Mouse (Mus musculus): Measurements from ENCODE around the gene Pdcd5. TPM values are rescaled to one million over a fixed set of nuclear protein-coding genes. Genes with fewer than 3 reads are reported as not detected.
A peak's percentile ranks its signal among the peaks of the same experiment; 100 is the strongest.

Pdcd5 gene
- 10 to 100 TPM; 53.4 to 59.6 (median 54.9) TPM for total RNA-seq (2022)

DNA sequence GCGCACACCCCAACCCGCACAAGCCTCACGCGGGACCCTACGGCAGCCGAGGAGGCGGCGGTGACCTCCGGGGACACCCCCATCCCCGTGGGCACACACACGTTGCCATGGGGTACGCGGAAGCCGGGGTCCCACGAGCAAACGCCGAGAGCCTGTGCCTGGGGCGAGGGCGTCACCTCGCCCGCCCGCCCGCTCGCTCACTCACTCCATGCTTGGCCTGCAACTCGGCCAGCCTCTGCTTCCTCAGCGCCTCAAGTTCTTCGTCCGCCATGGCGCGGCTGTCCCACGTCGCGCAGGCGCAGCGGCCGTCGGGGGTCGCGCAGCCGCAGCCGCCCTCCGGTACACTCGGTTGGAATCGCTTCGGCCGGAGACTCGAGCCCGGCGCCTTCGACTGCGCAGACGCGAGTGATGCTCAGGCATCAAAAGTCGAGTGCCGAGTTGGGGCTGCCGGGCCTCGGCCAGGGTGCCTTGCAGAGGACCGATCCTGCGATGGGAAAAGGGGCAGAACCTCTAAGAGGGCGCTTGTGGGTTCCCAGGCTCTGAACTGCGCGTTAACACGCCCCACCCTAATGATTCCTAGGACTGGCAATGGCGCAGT lies at the start of gene Pdcd5:
Gene Pdcd5, minus strand, starts transcription at position 421 of the 598 bp plus-strand sequence.
- DNase-seq (ENCODE audit: low spot score in 2 of 2), result peak; percentile 93 to 98

DNA sequence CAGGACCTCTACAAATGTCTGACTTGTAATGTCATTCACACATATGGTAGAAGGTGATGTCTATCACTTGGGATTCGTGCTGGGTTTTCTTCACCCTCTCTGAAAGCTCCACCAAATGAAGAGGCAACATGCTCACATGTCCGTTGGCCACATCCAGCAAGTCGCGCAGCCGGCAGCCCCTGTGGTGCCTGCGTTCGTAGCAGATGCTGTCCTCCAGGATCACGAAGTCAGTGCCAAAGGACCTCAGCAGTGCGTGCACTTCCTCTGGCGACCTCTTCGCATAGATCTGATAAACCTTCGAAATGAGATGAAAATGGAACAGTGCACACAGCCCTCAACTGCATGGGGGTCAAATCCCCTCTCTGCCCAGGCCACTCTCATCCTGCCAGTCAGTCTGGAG lies 45.3 kb upstream of the Pdcd5 start:
- DNase-seq (ENCODE audit: low spot score in 2 of 2), result no peak

DNA sequence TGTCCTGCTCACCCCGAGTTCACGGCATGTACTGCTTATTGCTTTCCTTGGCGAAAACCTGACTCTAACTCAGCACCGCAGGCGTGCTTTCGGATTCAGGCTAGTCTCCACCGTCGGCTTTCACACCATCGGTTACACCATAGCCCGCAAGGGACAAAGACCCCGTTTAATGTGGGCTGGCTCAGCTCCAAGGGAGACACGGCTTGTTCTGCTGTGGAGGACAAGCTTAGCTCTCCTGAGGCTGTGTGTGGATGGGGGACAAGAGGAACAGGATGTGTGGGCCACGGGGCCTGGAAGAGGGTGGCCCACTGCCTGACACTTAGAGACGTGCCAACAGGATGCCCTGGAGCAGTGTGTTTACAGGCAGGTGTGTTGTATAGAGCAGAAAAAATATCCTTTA lies 44.8 kb upstream of the Pdcd5 start:
- no peak for DNase-seq (ENCODE audit: low spot score in 2 of 2)

DNA sequence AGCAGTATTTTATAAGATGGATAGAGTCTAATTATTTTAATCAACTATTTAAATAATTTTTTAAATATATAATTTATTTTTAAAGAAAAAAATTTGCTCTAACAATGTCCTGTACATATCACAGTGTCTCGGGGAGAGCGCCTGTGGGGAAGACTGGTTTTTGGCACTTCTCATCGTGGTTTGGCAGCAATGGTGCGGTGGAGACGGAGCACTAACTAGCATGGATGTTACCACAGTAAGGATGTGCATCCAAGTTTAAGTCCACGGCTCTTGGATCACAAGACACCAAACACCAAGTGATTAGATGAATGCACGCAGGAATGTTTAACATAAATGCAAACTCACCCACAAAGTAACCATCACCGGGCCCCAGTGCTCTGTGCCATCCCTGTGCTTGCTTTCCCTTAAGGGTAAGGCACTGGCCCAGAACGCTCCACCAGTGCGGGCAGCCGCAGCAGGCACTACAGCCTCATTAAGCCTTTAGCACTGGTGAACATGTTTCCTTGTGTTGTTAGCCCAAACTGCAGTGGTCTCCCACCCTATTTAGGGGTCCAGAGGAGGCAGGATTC lies 41.5 kb upstream of the Pdcd5 start:
- DNase-seq (ENCODE audit: low spot score in 2 of 2), result no peak

DNA sequence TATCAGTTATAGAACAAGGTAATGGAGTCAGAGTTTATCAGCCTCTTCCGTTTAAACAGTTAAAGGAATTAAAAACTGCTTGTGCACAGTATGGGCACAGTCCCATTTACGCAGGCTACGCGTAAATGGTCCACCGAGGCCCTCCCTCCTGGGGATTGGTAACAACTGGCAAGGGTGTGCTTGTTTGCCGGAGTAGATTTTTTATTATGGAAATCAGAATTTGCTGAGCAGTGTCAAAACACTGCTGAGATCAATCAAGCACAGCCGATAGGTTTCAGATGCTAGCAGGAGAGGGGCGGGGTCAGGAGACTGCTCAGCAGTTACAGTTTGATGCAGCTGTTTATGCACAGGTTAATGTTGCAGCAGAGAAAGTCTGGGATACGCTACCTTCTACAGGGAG lies 41.0 kb upstream of the Pdcd5 start:
- DNase-seq (ENCODE audit: low spot score in 2 of 2), result no peak

DNA sequence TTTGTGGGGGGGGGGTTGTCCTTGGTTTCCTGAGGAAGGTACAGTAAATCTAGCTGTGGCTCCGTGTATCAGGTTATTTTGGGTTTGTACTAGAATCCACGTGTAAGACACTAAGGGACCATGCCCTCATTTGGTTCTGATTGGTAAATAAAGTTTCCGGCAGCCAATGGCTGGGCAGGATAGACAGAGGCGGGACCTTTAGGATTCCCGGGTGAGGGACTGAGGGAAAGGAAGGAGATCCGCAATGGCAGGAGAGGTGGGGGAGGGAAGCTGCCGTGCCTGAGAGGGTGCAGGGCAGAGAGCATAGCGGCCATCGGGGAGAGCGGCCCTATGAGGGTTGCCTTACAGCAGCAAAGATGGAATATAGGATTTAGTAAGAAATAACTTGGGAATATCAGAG lies 39.9 kb upstream of the Pdcd5 start:
- DNase-seq (ENCODE audit: low spot score in 2 of 2), result no peak

DNA sequence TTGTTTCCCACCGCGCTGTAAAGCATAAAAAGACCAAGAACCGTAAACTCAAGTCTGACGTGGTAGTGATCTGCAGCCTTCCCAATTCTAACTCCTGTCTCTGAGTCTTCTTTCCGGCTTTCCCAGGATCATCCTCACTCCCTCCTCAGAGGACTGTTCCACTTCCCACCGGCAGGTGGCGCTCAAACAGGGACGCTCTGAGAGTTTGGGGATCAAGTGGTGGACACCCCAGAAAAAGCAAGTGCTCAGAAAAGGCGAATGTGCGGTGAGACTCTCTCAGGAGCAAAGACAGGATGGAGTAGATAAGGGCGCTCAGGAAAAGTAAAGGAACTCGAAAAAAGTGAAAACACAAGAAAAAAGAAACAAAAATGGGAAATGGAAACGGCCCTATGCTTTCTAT lies 39.4 kb upstream of the Pdcd5 start:
- DNase-seq (ENCODE audit: low spot score in 2 of 2), result peak in 1 of 2 experiments; percentile 42

DNA sequence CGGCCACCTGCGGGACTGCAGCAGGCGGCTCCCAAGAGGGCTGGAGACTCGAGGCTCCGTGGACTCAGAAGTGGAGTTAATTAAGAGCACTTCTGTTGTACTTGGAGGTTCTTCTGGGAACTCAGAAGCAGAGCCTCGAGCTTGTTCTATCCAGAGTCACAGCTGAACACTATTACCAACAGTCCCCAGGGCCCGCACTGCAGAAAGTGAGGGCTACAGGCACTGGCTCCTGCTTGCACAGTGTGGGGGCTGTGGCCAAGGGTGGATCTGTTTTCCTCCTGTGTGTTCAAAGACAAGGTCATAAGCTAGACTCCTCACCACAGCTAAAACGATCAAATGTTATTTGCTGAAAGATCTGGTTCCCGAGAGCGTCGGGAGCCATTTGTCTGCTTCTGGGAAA lies 38.9 kb upstream of the Pdcd5 start:
- DNase-seq (ENCODE audit: low spot score in 2 of 2), result no peak

DNA sequence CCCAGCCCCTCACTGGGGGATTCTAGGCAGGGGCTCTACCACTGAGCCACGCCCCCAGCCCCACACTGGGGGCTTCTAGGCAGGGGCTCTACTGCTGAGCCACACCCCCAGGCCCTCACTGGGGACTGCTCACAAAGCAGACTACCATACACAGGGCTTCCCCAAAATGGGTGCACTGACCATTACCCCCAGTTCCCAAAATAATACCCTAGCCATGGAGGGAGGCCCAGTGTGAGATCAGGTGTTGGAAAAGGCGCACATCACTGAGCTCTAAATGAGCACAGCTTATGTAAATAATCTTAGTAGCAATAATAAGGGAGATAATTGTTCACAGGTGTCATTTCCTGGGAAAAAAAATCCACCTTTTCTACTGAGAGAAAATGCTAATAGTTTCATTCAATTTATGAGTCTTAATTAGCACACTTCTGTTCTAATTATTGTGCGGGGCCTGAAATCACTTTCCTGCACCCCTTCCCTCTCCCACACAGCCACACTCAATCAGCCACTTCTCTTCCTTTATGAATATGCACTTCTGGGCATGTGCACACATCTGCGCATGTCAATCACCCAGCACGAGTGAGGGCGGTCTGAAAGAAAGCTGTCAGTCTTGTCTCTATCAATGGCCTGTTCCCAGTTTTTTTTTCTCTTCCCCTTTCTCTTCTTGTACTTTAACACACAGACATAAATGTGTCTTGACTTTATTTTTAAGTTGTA lies 36.2 kb upstream of the Pdcd5 start:
- DNase-seq (ENCODE audit: low spot score in 2 of 2), result no peak

DNA sequence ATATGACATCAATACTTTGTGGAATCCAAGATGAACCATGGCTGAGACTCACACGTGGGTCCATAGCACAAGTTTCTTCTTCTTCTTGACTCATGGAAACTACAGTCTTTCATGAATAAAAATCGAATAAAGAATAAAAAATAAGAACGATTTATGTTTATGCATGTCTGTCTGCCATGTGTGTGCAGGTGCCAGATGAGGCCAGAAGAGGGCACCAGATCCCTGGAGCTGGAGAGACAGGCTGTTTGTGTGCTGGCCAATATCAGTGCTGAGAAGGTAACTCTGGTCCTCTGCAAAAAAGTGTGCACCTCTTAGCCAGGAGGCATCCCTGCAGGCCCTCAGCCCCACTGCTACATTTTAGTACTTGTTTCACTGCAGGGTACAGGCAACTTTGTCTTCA lies 34.2 kb upstream of the Pdcd5 start:
- DNase-seq (ENCODE audit: low spot score in 2 of 2), result no peak

DNA sequence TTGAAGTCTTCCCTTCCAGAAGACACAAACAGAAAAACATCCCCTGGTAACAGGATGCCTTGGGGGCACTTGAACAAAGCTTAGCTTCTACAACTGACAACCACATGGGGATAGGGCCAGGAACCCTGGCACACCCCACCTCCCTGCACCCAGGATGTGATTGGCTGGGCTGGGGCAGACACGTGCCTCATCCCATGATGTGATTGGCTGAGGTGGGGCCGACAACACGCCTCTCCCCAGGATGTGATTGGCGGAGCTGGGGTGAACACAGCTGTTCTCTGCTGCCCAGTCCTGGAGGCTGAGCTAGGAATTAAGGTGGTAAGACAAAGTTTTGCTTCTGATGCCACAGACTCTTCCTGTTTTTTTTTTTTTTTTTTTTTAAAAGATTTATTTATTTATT lies 31.7 kb upstream of the Pdcd5 start:
- no peak for DNase-seq (ENCODE audit: low spot score in 2 of 2)

DNA sequence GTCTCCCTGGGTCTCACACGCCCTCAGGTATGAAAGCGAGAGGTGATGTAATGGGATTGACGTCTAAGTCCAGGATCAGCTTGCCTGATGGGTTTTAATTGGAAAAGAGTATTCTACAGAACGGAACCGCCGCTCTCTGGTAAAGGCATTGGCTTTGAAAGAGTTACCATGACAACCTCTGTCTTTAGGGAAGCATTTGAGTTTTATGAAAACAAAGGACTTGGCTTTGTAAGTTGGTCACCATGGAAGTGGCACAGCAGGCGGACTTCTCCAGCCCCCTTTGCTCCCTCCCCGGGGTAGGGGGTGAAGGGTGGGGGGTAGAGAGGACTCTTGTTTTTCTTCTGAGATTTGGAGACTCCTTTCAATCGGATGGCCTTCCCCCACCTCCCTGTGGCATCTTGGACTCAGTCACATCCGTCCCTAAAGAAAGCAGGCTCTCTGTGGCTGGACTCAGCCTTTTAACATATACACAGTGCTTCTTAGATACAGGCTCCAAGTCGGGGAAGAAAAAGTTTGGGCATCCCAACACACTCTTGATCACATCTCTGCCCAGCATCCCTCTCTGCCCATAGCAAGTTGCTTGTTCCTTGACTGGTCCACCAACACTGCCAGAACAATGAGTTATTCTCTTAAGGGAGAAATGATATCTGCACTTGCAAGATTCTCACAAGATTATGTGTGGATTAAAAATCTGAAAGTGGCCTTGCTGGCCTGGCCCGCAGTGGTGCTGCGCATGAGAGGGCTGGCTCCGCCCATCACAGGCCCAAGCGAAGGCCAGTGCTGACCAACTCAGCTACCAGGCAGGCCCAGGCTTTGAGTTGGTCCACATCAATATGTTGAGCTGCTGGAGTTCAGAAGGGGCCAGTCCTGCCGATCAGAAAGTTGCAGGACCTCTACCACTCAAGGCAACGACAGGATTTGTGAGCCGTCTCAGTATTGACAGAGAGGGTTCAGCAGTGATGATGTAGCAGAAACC lies 21.0 kb upstream of the Pdcd5 start:
- peak in 1 of 2 experiments; percentile 14 for DNase-seq (ENCODE audit: low spot score in 2 of 2)

DNA sequence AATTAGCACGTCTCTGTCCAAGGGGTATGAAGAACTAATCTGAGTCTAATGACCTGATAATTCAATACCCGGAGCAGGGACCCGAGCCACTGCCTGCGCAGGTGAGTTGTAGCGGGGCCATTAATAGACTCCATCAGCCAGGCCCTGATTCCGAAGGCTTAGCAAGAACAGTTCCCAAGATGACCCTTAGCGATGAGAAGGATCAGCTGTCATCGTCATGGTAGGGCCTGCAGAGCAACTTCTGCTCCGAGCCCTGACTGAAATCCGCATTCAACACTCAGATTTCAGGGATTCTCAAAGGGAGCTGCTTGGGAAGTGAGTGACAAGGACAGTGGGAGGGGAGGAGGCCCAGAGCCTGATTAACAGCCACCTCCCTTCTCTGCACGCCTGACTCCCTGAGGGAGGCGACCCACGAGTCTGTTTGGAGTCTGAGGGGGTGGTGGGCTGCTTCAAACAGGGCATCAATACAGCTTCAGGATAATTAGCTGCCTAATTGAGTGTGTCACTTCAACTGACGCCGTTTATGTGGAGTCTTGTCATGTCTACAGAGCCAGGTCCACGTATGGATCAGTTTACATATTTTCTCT lies 16.6 kb upstream of the Pdcd5 start:
- no peak for DNase-seq (ENCODE audit: low spot score in 2 of 2)

DNA sequence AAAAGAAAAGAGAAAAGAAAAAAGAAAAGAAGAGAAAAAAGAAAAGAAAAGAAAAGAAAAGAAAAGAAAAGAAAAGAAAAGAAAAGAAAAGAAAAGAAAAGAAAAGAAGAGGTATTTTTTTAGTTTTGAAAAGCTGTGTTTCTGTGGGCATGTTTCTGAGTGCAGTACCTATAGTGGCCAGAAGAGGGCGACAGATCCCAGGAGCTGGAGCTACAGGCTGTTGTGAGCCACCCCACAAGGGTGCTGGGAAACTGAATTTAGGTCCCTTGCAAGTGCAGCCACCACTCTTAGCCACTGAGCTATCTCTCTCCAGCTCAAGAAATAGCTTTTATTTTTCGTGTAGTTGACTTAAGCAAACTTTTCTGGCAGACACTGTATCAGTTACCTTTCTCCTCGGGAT lies 11.9 kb upstream of the Pdcd5 start:
- DNase-seq (ENCODE audit: low spot score in 2 of 2), result no peak

DNA sequence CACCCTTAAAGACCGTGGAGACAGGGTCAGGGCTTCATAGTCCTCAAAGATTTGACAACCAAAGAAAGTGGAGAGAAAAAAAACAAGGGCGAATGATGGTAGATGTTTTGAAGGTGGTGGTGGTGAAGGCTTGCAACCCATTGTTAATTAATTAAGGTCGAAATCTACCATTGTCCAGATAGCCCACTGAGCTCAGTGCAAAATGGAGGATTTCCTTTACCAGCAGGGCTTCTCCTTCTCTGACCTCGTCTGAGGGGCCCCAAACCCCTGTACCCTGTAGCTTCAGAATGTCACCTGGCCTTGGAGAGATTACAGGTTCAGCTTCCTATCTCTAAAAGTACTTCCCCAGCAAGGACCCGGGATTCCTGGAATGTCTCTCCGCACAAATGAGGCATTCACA lies 10.5 kb upstream of the Pdcd5 start:
- DNase-seq (ENCODE audit: low spot score in 2 of 2), result no peak

DNA sequence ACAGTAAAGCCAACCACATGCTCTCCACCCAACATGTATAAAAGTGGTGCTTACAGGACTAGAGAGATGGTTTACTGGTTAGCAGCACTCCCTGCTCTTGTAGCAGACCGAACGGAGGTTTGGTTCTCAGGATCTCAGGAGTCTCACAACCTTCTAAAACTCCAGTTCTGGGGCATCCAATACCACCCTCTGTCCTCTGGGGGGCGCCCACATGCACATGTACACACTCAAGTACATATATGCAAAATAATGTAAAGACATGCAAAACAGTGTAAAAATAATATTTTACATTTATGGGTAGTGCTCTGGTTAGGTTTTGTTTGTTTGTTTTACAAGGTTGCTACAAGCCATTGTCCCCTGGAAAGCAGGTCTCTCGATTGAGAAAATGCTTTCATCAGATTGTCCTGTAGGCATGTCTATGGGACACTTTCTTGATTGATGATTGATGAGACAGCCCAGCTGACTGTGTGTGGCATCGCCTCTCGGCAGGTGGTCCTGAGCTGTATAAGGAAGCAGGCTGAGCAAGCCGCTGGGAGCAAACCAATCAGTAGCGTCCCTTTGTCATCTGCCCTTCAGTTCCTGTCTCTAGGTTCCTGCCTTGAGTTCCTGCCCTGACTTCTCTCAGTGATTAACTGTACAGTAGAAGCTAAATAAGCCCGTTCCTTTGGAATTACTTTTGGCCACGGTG lies 4.4 kb upstream of the Pdcd5 start:
- no peak for DNase-seq (ENCODE audit: low spot score in 2 of 2)

DNA sequence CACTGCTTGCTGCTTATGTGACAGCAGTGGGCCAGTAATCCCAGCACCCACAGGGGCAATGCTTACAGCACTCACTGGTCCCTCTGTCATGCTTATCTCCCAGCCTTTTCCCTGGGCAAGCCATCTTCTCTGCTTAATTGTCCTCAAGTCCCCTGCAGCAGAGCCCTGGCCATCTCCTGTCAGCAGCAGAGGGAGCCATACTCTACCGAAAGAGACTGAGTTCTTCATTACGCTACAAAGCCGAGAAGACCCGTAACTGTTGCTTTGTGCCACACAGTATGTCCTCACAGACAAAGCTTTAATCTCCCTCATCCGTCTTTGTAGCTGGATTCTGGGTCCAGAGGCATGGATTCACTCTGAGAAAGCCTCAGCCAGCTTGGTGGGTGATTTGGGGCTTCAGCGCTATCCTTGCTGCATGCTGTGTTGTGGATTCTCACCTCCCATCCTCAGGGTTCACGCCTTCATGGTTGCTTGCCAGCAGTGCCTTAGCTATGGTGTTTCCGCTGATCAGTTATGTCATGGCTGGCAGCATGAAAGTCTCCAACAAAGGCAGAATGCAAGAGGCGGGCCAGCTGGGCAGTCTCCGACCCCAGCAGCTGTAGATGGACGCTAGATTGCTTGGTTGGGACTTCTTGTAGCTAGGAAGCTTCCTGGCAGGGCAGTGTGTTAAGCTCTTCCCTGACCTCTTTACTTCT lies 3.5 kb upstream of the Pdcd5 start:
- peak; percentile 47 to 59 for DNase-seq (ENCODE audit: low spot score in 2 of 2)

DNA sequence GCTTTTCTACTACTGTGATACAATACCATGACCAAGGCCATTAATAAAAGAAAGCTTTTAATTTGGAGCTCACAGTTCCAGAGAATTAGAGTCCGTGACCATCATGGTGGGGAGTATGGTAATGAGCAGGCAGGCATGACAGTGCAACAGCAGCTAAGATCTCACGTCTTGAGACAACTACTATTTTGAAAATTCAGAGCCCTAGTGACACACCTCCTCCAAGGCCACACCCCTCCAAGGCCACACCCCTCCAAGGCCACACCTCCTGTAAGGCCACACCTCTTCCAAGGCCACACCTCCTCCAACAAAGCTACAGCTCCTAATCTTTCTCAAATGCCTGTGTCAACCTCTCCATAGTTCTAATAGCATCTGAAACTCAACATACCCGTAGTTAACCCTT lies 1.8 kb upstream of the Pdcd5 start:
- no peak for DNase-seq (ENCODE audit: low spot score in 2 of 2)

DNA sequence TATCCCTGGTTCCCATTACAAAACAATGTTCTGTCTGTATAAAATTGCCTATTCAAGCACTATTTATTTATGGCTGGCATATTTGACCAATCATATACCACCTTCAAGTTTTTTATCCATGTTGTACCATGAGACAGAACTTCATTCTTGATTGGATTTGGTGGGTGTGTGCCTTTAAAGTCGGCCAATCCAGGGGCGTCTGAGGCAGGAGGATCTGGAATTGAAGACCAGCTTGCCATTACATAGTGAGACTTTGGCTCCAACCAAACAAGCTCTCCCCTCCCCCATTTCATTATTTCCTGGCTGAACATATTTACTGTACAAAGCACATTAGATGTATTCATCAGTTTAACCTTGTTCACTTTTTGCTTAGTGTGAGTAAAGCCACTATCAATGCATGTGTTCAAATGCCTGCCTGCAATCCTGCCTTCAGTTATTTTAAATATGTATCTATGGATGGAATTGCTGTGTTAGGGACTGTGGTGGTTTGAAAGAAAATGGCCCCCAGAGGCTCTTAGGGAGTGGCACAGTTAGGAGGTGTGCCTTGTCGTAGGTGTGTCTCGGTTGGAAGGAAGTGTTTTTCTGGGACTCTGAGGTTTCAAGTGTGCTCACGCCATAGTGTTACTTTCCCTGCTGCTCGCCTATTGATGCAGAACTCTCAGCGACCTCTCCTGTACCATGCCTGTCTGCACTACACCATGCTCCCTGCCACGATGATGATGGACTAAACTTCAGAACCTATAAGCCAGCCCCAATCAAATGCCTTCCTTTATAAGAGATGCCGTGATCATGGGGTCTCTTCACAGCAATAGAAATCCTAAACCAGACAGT lies 1.1 kb upstream of the Pdcd5 start:
- no peak for DNase-seq (ENCODE audit: low spot score in 2 of 2)

Data from layer of hippocampus, adult 8-10 months (tissue).